Mouse (Mus musculus): ENCODE measurements around the gene Exog. TPM values are rescaled to one million over a fixed set of nuclear protein-coding genes. Genes with fewer than 3 reads are reported as not detected.

Gene Exog
- total RNA-seq, 2 experiments from 2014 or later = 23.8 to 24.7 TPM

- intact Hi-C loops (cut with DNase I) = no loop called here
- no peak for DNase-seq (ENCODE audit: low spot score in 2 of 2)
Observed at GRCm38 (mm10) chr9:119496354-119496753, 51.6 kb downstream of the Exog start.

GRCm38 (mm10) chr9:119496960-119497359 lies 52.2 kb downstream of the Exog start:
- intact Hi-C loops (cut with DNase I) = no loop called here
- DNase-seq (ENCODE audit: low spot score in 2 of 2) = peak; percentile 73 to 79

- no peak for DNase-seq (ENCODE audit: low spot score in 2 of 2)
- intact Hi-C loops (cut with DNase I) = no loop called here
Observed at GRCm38 (mm10) chr9:119497546-119498246, 53.0 kb downstream of the Exog start.

GRCm38 (mm10) chr9:119498247-119498607 lies 53.5 kb downstream of the Exog start:
- no peak for DNase-seq (ENCODE audit: low spot score in 2 of 2)
- intact Hi-C loops (cut with DNase I) = no loop called here

- no peak for DNase-seq (ENCODE audit: low spot score in 2 of 2)
- intact Hi-C loops (cut with DNase I) = no loop called here
Observed at GRCm38 (mm10) chr9:119498885-119499284, 54.1 kb downstream of the Exog start.

- intact Hi-C loops (cut with DNase I) = no loop called here
- DNase-seq (ENCODE audit: low spot score in 2 of 2) = no peak
Observed at GRCm38 (mm10) chr9:119503613-119504012, 58.9 kb downstream of the Exog start.

- no peak for DNase-seq (ENCODE audit: low spot score in 2 of 2)
- intact Hi-C loops (cut with DNase I) = no loop called here
Observed at GRCm38 (mm10) chr9:119504981-119505658, 60.4 kb downstream of the Exog start.

GRCm38 (mm10) chr9:119510902-119511301 lies 66.2 kb downstream of the Exog start:
- no peak for DNase-seq (ENCODE audit: low spot score in 2 of 2)
- intact Hi-C loops (cut with DNase I) = no loop called here

- intact Hi-C loops (cut with DNase I) = no loop called here
- no peak for DNase-seq (ENCODE audit: low spot score in 2 of 2)
Observed at GRCm38 (mm10) chr9:119512993-119513392, 68.2 kb downstream of the Exog start.

- intact Hi-C loops (cut with DNase I) = no loop called here
- DNase-seq (ENCODE audit: low spot score in 2 of 2) = no peak
Observed at GRCm38 (mm10) chr9:119513816-119514215, 69.1 kb downstream of the Exog start.

- intact Hi-C loops (cut with DNase I) = no loop called here
- DNase-seq (ENCODE audit: low spot score in 2 of 2) = no peak
Observed at GRCm38 (mm10) chr9:119514986-119515385, 70.2 kb downstream of the Exog start.

Other genes starting within 250 kb of the Exog start
- gene Slc22a13, start 235.8 kb upstream of the Exog start, total RNA-seq (2021) = under 1 TPM in 1 of 2 experiments, not detected in 1; 0.19 TPM
- 10 to 100 TPM; 33.2 to 36.4 TPM for gene Oxsr1, start 122.5 kb upstream of the Exog start, total RNA-seq (2021)
- gene Acaa1a, start 105.3 kb upstream of the Exog start, total RNA-seq (2021) = 10 to 100 TPM; 67.2 to 73.8 TPM
- 1 to 10 TPM; 5.5 to 5.8 TPM for gene Myd88, start 103.5 kb upstream of the Exog start, total RNA-seq (2021)
- gene Xylb, start 87.6 kb upstream of the Exog start, total RNA-seq (2021) = 1 to 10 TPM; 3.8 to 3.9 TPM
- gene Slc22a14, start 79.4 kb upstream of the Exog start, total RNA-seq (2021) = not detected
- gene Acvr2b, start 42.8 kb upstream of the Exog start, total RNA-seq (2021) = 10 to 100 TPM; 12.7 to 14.6 TPM
- gene Scn5a, start 134.1 kb downstream of the Exog start, total RNA-seq (2021) = 1 to 10 TPM; 1.9 to 3.0 TPM